Mouse (Mus musculus): ENCODE data around the gene Ssh3. TPM values are rescaled to one million over a fixed set of nuclear protein-coding genes. Genes with fewer than 3 reads are reported as not detected.
A peak's percentile ranks its signal among the peaks of the same experiment; 100 is the strongest.

Gene Ssh3
- total and polyA plus RNA-seq, 2 experiments from 2014 or later, result 6.4 to 11.6 TPM

DNA sequence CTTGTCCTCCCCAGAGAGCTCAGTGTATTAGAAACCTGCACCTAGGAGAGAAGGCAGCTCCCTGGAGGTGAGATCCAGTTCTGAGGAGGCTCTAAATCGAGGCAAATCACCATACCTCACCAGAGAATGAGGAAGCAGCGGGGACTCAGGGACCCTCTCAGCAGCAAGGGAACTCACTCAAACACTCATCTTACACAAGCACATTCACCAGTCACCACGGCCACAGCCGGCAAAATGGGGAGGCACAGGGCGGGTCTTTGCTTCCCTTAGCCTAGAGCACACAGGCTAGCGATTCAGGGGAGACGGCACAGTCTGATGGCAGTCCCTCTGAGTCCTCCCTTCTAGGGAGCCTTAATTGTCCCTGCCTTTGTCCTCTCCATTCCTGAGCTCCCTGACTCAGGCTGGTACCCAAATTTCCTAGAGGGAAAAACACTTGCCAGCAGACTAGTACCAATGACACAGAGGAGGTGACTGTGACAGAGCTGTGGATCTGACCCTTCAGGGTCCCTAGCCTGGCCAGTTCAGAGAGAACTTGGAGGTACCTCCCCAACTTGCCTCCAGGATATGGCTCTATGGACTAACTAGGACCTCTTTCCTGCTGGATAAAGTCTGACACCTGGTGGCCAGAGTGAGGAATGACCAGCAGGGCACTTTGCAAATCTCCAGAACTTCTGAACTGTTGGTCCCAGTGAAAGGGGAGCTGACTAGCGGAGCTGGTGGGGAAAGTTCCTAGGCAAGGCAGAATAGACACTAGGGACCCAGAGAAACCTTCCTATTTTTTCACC, 40.9 kb downstream of the Ssh3 start:
- H3K4me1 ChIP-seq (ENCODE audit: control insufficient read depth, insufficient read depth), result peaks cover 5% of the 10 kb centered on the region; the same call in 1 of the 2 replicates
- TF ChIP-seq CTCF (IDR thresholded peaks at IDR 0.05; ENCODE audit: low read depth), result peak; percentile 98
- no peak for TF ChIP-seq EP300 (IDR thresholded peaks at IDR 0.05; ENCODE audit: low read depth)
- no peaks in the 10 kb centered on the region for H3K27me3 ChIP-seq (ENCODE audit: control insufficient read depth, insufficient read depth, low read length)
- ATAC-seq (ENCODE audit: insufficient read depth, low read depth), result peak; percentile 31
- no peak overlapping the region for H3K4me2 ChIP-seq (ENCODE audit: low read depth, low read length)
- H3K9me3 ChIP-seq (replicated peaks; ENCODE audit: control insufficient read depth, low read length), result no peaks in the 10 kb centered on the region
- H3K27ac ChIP-seq (ENCODE audit: low read depth), result no peak overlapping the region
- WGBS, result 13% methylated on average over 8 of the region's 8 CpGs
- peak; percentile 92 for DNase-seq (ENCODE audit: low spot score)
- no peak overlapping the region for H3K9ac ChIP-seq (replicated peaks; ENCODE audit: low read depth, low read length)
- H3K36me3 ChIP-seq (replicated peaks; ENCODE audit: control insufficient read depth, insufficient read depth, low read length), result no peaks in the 10 kb centered on the region
- H3K4me3 ChIP-seq (ENCODE audit: low read depth, low read length), result no peak overlapping the region

- no peak overlapping the region for H3K27ac ChIP-seq (ENCODE audit: low read depth)
- DNase-seq (ENCODE audit: low spot score) (no peak), ATAC-seq (ENCODE audit: insufficient read depth, low read depth) (no peak)
- no peak for TF ChIP-seq CTCF (IDR thresholded peaks at IDR 0.05; ENCODE audit: low read depth)
- TF ChIP-seq EP300 (IDR thresholded peaks at IDR 0.05; ENCODE audit: low read depth), result no peak
- no peaks in the 10 kb centered on the region for H3K27me3 ChIP-seq (ENCODE audit: control insufficient read depth, insufficient read depth, low read length)
- WGBS, result 59% methylated on average over 5 of the region's 5 CpGs
- no peaks in the 10 kb centered on the region for H3K36me3 ChIP-seq (replicated peaks; ENCODE audit: control insufficient read depth, insufficient read depth, low read length)
- no peak overlapping the region for H3K4me3 ChIP-seq (ENCODE audit: low read depth, low read length)
- H3K9me3 ChIP-seq (replicated peaks; ENCODE audit: control insufficient read depth, low read length), result no peaks in the 10 kb centered on the region
- H3K4me1 ChIP-seq (ENCODE audit: control insufficient read depth, insufficient read depth), result peaks cover 2% of the 10 kb centered on the region; the same call in 1 of the 2 replicates
- H3K4me2 ChIP-seq (ENCODE audit: low read depth, low read length), result no peak overlapping the region
- H3K9ac ChIP-seq (replicated peaks; ENCODE audit: low read depth, low read length), result no peak overlapping the region
These were observed 41.5 kb downstream of the Ssh3 start for GRCm38 (mm10) chr19:4227446-4227845.

GRCm38 (mm10) chr19:4226779-4227178, 42.2 kb downstream of the Ssh3 start:
- no peaks in the 10 kb centered on the region; the same call in 1 of the 2 replicates for H3K4me1 ChIP-seq (ENCODE audit: control insufficient read depth, insufficient read depth)
- H3K4me2 ChIP-seq (ENCODE audit: low read depth, low read length), result no peak overlapping the region
- no peak for TF ChIP-seq CTCF (IDR thresholded peaks at IDR 0.05; ENCODE audit: low read depth)
- no peak for TF ChIP-seq EP300 (IDR thresholded peaks at IDR 0.05; ENCODE audit: low read depth)
- WGBS, result 87% methylated on average over 7 of the region's 7 CpGs
- no peak overlapping the region for H3K9ac ChIP-seq (replicated peaks; ENCODE audit: low read depth, low read length)
- DNase-seq (ENCODE audit: low spot score), result no peak
- H3K27me3 ChIP-seq (ENCODE audit: control insufficient read depth, insufficient read depth, low read length), result no peaks in the 10 kb centered on the region
- no peaks in the 10 kb centered on the region for H3K9me3 ChIP-seq (replicated peaks; ENCODE audit: control insufficient read depth, low read length)
- H3K4me3 ChIP-seq (ENCODE audit: low read depth, low read length), result no peak overlapping the region
- ATAC-seq (ENCODE audit: insufficient read depth, low read depth), result no peak
- H3K27ac ChIP-seq (ENCODE audit: low read depth), result no peak overlapping the region
- H3K36me3 ChIP-seq (replicated peaks; ENCODE audit: control insufficient read depth, insufficient read depth, low read length), result no peaks in the 10 kb centered on the region

- TF ChIP-seq EP300 (IDR thresholded peaks at IDR 0.05; ENCODE audit: low read depth) (no peak), CTCF (IDR thresholded peaks at IDR 0.05; ENCODE audit: low read depth) (no peak)
- Histone ChIP-seq H3K27me3 (ENCODE audit: control insufficient read depth, insufficient read depth, low read length) (no peaks in the 10 kb centered on the region), H3K4me2 (ENCODE audit: low read depth, low read length) (no peak overlapping the region), H3K9me3 (replicated peaks; ENCODE audit: control insufficient read depth, low read length) (no peaks in the 10 kb centered on the region), H3K4me1 (ENCODE audit: control insufficient read depth, insufficient read depth) (peaks cover 13% of the 10 kb centered on the region; the same call in 1 of the 2 replicates), H3K9ac (replicated peaks; ENCODE audit: low read depth, low read length) (no peak overlapping the region), H3K27ac (ENCODE audit: low read depth) (no peak overlapping the region), H3K36me3 (replicated peaks; ENCODE audit: control insufficient read depth, insufficient read depth, low read length) (no peaks in the 10 kb centered on the region), H3K4me3 (ENCODE audit: low read depth, low read length) (no peak overlapping the region)
- 67% methylated on average over 11 of the region's 11 CpGs for WGBS
- no peak for DNase-seq (ENCODE audit: low spot score)
- ATAC-seq (ENCODE audit: insufficient read depth, low read depth), result no peak
These were observed 46.8 kb downstream of the Ssh3 start for GRCm38 (mm10) chr19:4222165-4222564.

GRCm38 (mm10) chr19:4220957-4221743, 47.8 kb downstream of the Ssh3 start:
- Histone ChIP-seq H3K27me3 (ENCODE audit: control insufficient read depth, insufficient read depth, low read length) (0 out of 2 replicates have a peak, but pooled peaks cover 8% of the 10 kb centered on the region), H3K4me2 (ENCODE audit: low read depth, low read length) (peak overlapping the region; percentile 17), H3K36me3 (replicated peaks; ENCODE audit: control insufficient read depth, insufficient read depth, low read length) (no peaks in the 10 kb centered on the region), H3K9me3 (replicated peaks; ENCODE audit: control insufficient read depth, low read length) (no peaks in the 10 kb centered on the region), H3K4me3 (ENCODE audit: low read depth, low read length) (no peak overlapping the region), H3K27ac (ENCODE audit: low read depth) (no peak overlapping the region), H3K9ac (replicated peaks; ENCODE audit: low read depth, low read length) (no peak overlapping the region), H3K4me1 (ENCODE audit: control insufficient read depth, insufficient read depth) (peaks cover 14% of the 10 kb centered on the region)
- ATAC-seq (ENCODE audit: insufficient read depth, low read depth) (0 out of 2 replicates have a peak, but pooled peaks have one; percentile 7), DNase-seq (ENCODE audit: low spot score) (no peak)
- no peak for TF ChIP-seq EP300 (IDR thresholded peaks at IDR 0.05; ENCODE audit: low read depth)
- no peak for TF ChIP-seq CTCF (IDR thresholded peaks at IDR 0.05; ENCODE audit: low read depth)
- 32% methylated on average over 13 of the region's 14 CpGs for WGBS

Data from heart, postnatal 0 days (tissue).